Mouse (Mus musculus): ENCODE measurements around the gene Eef1akmt3.
"Not testable (repeated sequence)": the region's sequence is repeated elsewhere in the genome, so short reads cannot be mapped to it uniquely, and the experiment has no call there.

The Eef1akmt3 gene

DNA sequence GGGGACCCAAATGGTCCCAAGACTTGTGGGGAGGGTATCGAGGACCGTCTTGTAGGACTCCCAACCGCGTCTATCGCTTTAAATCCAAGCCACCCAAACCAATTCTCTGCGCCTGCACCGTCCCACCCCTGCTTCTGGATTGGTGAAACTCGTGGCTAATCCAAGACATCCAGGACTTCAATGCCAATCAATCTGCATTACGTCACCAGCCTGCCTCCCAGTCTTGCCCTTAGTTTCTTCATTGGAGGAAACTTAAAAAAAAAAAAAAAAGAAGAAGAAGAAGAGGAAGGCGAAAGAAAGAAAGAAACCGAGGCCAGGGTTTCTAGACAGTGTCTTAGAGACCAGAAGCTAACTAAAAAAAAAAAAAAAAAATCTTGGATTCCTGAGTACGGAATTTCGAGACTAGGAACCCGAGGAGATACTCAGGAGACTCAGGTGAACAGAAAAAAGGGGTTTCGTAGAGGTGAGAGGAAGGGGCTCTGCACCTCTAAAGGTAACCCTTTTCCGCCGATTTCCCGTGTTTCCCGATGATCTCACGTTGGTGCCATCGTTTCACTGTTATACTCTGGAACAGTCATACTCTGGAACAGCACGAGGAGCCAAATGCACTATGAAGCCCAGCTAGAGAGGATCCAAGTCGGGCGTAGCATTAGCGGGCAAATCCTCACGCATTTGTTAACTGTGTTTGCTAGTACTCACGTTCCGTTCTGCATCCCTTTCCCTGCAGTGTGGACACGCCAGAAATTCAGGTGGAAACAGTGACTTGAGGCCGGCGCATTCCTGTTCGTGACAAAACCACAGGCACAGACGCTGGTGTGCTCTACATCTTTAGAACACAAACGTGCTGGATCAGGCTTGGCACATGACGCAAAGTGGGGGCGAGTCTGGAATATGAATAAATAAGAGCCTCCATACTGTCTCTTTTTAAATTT, 29.1 kb upstream of the Eef1akmt3 start, which contains the start of gene Tspan31:
Tspan31 (minus strand) TSS at position 75 of the 932 bp plus-strand sequence.
- in situ Hi-C loops (cut with MseI, MboI) = no loop called here

DNA sequence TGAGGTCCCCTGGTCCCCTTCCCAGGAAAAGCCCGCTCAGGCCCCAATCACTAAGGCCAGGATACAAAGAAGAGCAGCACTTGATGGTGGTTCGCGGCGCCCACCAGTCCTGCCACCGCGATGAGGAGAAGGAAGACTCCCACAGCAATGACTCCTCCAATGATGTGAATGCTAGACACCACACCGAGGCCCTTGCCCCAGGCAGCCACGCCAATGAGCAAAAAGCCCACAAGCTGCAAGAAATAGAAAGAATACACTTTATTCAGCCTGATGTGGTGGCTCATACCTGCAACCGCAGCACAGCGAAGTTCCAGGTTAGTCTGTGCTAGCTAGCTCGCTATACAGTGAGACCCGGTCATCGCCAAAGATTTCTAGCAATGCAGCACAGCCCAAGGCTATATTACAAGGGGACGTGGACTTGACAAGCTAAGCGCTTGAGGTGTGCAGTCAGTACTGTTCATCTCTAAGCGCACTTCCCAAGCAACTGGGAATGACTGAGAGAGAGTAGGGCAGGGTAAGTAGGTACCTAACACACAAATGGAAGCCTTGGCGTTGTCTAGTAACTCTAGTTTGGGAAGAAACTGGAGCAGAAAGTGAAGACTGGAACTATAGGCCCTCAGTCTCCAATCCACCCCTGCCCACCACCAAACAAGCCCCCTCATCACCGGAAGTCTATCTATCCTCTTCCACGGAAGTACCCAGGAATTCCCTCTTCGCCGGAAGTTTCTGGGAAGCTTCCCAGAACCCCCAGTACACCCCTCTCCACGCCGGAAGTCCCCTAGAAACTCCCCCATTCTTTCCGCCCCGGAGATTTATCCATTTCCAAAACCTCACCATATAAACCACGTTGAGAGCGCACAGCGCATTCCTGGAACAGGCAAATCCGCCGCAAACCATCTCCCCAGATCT, 28.2 kb upstream of the Eef1akmt3 start:
- in situ Hi-C loops (cut with MseI, MboI) = no loop called here

DNA sequence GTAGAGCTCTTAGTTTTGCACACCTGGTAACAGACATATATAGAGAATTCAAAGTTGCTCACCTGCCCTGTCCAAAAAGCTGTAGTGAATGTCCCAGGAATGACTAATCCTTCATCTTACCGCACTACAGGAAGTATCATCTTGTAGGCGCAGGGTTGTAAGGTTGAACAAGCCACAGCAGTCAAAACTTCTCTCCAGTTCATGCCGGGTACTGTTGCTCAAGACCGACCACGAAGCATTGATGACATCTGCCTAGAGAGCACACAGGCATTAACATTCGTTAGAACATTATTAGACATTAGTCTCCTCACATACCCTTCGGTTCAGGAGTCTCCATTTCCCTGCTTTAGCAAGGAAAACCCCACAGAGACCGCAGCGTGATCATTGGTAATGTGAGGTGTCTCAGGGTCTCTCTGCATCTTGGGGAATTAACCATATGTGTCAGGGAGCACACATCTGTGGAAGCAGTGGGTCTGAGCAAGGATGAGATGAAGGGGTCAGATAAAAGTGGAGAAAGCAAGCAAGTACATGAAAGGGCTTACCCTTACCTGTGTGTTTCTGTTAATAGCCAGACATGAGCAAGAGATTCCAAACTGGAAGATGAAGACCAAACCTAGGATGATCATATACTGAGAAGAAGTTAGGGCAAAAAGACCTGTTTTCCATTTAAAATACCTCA, 27.2 kb upstream of the Eef1akmt3 start:
- in situ Hi-C loops (cut with MseI, MboI) = no loop called here

DNA sequence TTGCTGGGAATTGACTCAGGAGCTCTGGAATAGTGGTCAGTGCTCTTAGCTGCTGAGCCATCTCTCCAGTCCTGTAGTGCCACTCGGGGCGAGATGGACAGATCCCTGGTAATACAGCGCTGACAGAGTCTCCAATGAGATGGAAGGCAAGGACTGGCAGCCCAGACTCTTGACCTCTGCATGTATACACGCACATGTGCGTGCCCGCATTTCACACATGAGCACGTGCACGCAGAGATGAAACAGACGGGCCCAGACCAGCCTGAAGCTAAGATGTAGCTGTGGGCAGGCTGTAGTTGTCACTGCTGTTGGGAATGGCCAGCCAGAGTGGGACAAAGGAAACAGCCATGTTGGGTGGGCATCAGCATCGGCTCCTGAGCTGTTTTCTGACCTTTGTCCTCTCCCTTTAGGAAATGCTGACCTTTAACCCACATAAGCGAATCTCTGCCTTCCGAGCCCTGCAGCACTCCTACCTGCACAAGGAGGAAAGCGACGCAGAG, 25.3 kb upstream of the Eef1akmt3 start:
- in situ Hi-C loops (cut with MseI, MboI) = no loop called here

DNA sequence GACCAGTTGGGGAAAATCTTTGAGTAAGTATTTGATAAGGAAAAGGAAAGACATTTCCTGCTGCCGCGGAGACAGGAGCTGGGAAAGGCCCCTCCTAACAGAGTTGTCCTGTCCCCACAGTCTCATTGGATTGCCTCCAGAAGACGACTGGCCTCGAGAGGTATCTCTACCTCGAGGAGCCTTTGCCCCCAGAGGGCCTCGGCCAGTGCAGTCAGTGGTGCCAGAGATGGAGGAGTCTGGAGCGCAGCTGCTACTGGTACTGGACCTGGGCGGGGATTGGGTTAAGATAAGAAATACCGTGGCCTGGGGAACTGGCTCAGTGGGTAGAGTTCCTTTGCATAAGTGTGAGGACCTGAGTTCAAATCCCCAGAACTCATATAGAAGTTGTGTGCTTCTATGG, 24.7 kb upstream of the Eef1akmt3 start:
- in situ Hi-C loops (cut with MseI, MboI) = no loop called here

DNA sequence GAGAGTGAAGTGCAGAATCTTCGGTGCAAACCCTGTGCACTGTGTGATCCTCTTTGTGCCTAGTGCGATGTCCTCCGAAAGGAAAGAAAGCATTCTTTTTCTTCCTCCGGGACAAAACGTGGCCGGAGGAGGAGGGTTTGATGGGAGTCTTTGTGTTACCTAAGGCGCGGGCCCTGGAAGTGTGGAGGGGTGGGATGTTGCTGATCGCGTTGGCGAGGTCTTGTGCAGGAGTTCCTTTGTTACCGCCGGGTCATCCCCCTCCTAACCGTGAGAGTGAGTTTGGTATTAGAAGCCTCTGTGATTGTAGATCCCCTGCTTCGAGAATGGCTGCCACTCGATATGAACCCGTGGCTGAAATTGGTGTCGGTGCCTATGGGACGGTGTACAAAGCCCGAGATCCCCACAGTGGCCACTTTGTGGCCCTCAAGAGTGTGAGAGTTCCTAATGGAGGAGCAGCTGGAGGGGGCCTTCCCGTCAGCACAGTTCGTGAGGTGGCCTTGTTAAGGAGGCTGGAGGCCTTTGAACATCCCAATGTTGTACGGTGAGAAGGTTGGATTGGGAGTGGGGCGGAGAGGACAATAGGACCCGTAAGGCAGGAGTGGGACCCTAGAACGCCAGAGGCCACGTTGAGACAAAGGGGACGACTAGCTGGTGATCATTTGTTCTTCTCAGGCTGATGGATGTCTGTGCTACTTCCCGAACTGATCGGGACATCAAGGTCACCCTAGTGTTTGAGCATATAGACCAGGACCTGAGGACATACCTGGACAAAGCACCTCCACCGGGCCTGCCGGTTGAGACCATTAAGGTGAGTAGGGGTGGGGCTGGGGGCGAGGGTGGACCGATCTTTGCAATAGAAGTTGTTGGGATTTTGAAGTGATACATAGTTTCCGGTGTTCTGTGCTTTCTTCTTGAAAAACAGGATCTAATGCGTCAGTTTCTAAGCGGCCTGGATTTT, 22.9 kb upstream of the Eef1akmt3 start:
- in situ Hi-C loops (cut with MseI, MboI) = no loop called here

DNA sequence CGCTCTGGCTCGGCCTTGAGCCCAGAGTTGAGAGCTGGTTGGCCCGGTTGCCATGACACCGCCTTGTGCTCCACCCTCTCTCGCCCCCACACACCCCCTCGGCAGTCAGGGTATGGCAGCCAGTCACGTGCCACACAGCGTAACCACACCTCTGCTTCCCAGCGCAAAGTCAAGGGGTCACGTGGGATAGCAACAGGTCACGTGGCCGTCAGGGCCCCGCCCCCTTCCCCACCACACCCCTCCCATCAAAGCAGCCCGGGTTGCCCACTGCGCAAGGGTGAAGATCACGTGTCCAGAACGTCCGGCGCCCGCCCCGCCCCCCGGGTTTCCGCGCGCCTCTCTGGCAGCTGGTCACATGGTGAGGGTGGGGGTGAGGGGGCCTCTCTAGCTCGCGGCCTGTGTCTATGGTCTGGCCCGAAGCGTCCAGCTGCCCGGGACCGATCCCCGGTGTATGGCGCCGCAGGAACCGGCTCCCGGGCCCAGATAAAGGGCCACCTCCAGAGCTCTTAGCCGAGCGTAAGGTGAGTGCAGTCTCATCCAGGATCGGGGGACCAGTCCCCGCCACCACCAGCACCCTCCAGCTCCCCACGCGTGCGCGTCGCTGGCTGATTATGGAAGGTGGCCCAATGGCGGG, 22.0 kb upstream of the Eef1akmt3 start, which contains the start of gene Cdk4:
Cdk4 (plus strand) TSS at position 296 of the 634 bp plus-strand sequence.
- in situ Hi-C loops (cut with MseI, MboI) = no loop called here

DNA sequence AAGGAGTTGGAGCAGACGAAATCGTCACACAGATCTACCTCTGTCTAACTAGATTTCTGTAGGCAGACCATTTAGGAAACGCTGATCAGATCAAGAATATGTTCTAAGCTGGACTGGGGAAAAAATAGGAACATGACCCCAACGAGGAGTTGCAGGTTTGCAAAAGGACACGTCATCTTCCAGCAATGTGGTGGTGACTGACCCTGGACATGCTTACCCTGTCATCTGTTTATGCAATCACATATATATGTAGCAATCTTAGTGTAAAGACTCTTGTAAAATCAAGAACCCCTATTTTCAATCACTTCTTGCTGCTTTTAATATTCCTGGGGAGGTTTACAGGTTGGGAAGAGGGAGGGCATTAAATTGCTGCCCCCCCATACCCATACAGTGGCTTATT, 21.2 kb upstream of the Eef1akmt3 start:
- in situ Hi-C loops (cut with MseI, MboI) = no loop called here

DNA sequence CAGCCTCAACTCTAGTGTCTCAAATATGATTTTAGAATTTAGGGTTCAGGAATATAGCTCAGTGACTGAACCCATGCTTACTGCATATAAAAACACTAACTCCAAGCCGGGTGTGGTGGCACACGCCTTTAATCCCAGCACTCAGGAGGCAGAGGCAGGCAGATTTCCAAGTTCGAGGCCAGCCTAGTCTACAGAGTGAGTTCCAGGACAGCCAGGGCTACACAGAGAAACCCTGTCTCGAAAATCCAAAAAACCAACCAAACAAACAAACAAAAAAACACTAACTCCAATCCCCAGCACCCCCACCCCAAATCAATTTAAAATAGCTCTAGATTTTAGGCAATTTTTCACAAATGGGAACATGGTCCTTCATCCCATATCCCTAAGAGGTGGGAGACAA, 20.8 kb upstream of the Eef1akmt3 start:
- in situ Hi-C loops (cut with MseI, MboI) = not testable (repeated sequence)

DNA sequence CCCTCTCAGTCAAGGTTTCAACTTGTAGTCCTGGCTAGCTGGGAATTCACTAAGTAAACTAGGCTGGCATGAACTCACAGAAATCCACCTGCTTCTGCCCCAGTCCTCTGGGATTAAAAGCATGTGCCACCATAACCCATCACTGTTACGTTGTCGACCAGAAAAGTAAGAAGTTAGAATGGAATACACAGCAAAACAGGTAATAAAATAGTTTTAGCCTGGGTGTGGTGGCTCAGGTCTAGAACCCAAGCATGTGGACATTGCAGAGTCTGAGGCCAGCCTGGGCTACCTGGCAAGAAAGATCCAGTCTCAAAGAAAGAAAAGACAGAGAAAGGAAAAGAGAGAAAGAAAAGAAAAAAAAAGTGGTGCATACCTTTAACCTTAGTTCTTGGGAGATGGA, 20.2 kb upstream of the Eef1akmt3 start:
- in situ Hi-C loops (cut with MseI, MboI) = no loop called here

DNA sequence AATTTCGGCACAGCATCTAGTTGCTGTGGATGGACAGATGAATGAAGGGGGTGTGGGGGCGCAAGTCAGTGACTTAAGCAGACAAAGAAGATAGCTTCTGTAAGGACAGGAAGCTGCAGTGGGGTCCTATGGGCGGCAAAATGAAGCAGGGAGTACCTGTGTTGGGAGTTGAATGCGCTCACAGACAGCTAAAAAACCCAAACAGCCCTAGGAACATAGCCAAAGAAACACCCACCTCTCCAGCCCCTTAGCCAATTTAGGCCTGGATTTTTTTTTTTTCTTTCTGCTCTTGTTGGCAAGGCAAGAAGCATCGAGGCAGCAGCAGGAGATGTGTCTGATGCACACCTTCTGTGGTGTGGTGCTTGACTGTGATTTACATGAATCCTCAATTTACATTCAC, 19.8 kb upstream of the Eef1akmt3 start:
- in situ Hi-C loops (cut with MseI, MboI) = no loop called here

DNA sequence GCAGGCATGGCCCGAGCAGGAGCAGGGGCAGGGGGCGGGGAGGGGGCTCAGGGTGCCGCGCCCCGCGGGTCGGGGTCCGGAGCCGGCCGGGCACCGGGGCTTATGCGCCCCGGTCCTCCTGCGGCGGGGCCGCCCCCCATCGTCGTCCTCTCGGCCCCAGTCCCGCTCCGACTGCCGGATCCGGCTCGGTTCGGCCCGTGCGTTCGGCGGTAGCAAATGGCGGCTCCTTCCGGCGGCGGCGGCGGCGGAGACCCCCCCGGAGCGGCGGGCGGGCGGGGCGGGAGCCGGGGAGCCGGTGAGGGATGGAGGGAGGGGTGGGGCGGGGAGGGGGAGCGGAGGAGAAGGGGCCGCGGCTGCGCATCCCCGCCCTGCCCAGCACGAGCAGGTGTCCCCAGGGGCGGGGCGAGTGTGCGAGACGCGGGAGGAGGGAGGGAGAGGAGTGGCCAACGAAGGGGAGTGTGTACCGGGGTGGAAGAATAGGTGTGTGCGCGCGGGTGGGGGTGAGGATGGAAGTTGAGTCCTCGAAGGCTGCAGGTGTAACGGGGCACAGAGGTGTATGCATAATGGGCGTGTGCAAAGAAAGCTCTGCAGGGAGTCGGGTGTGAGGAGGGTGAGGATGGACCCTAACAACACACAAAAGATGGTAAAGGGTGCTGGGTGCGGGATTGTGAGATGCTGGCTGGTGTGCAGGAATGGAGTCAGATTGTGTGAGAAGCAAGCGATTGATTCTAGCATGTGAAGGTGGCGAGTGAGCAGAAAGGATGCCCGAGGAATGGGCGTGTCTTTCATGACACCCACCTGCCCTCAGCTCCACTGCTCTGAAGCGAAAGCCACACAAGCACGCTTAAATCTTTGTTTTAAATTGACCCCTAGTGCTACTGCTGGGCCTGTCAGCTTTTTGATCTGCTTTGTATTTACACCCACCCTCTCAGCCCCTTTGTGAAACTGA, 18.9 kb upstream of the Eef1akmt3 start, which contains the start of gene March9:
March9 (minus strand) TSS at position 217 of the 949 bp plus-strand sequence.
- in situ Hi-C loops (cut with MseI, MboI) = no loop called here

DNA sequence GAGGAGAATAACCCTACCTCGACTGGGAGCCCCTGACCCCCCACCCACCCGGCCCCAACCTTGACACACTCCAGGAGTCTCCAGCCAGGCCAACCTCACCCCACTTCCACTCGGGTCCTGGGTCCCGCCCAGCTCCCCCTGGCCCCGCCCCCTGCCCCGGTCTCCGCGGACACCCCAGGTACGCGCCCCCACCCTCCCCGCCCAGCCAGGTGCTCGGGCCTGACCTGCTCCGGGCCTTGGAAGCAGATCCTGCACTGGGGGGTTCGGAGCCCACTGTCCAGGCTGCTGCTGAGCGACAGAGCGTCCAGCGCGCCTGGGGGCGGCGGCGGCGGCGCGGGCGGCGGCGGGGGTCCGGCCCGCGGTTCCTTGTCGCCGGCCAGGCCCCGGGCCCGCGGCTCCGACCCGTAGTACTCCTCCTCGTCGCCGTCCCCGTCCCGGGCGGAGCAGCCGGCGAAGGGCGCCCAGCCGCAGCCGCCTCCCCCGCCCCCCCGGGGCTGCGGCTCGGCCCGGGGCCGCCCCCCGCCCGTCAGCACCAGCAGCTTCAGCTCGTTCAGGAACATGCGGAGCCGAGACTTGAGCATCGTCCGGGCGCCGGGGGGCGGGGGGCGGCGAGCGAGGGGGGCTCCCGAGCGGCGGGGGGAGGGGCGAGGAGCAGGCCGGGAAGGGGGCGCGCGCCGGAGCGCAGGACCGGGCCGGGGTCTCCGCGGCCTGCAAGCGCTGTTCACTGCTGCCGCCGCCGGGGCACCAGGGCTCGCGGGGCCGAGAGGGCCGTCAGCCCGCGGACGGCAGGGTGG, 18.1 kb upstream of the Eef1akmt3 start:
- in situ Hi-C loops (cut with MseI, MboI) = no loop called here

DNA sequence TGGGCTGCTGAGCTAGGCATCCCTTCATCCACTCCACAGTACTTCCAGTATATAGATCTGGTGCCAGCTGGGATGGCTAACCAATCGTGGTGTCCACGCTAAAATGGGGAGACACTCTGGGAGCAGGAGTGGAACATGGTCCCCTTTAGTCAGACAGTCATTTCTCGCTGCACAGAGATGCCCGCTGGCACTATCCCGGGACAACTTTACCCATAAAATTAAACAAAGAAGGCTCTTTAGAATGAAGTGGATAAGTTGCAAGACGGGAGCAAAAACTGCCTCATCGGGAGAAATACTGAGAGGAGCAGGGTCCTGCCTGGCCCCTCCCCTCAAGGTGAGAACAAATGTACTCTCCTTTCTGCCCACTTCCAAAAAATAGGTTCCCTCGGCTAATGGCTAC, 17.4 kb upstream of the Eef1akmt3 start:
- in situ Hi-C loops (cut with MseI, MboI) = no loop called here

DNA sequence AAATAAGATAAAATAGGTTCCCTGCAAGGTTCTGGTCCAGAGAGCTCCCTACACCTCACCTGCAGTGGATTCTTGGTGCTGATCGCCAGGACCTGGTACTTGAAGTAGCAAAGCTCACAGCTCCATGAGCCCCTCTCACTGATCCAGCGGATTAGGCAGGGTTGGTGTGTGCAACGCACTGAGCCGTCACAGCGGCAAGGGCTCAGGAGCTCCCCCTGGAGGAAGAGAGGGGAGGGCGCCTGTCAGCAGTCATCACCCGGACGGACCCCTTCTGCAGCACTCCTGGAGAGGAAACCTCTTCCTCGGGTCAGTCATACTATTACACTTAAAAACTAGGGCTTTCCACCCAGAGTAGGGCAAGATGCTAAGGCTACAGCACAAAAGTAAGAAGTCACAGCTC, 16.8 kb upstream of the Eef1akmt3 start:
- in situ Hi-C loops (cut with MseI, MboI) = no loop called here

DNA sequence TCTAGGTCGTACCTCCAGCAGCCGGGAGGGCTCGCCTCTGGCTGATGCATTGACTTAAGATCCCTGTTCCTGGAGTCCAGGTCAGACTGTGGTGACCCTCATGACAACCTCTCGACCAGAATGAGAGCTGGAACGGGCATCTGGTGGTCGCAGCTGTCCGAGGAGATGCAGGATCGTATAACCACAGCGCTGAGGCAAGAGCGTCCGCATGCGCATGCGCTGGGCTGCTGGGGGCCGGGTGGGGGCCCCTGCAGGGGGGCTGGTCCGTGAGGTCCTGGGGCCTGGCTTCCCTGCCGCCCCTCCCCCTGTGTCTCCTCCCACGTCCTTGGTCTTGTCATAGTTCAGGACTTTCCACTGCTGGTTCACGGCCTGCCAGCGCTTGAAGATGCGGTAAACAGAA, 15.2 kb upstream of the Eef1akmt3 start:
- in situ Hi-C loops (cut with MseI, MboI) = no loop called here

DNA sequence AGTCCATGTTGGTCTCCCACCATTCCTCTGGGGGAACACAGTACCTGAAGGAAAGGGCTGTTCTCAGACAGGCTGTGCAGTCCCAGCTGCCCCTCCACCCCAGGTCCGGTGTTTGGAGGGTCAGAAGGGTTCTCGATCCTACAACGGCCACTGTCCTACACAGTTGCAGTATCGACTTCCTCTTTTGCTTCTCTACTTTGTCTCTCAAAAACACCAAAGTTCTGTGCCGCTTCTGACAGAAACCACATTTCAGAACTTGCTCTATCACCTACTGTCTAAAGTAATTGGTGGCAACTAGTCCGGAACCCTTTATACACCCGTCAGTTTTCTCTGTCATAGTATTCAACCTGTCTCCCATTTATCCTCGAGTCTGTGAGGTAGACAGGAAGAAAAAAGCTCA, 14.1 kb upstream of the Eef1akmt3 start:
- in situ Hi-C loops (cut with MseI, MboI) = no loop called here

DNA sequence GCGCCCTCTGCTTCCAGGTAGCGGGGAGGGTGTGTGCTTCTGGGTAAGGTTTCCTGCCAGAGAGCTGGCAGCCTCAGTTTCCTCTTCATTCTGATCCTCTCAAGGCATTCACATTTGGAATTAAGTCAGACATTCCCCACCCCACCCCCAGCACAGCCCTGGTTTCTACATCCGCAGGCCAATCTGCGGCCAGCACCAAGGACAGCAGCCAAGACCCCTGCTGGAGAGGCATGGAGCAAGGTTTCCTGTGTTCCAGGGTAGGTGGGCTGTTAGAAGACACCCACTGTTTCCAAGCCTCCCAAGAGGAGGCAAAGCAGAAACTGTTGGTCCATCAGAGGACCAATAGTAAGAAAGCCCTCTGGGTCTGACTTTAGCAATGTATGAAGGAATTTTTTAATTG, 13.3 kb upstream of the Eef1akmt3 start:
- in situ Hi-C loops (cut with MseI, MboI) = no loop called here

All from mouse trophoblast stem cell (cell line).